ENCODE assay signal across 8 mouse cellular contexts in the genomic region with DNA sequence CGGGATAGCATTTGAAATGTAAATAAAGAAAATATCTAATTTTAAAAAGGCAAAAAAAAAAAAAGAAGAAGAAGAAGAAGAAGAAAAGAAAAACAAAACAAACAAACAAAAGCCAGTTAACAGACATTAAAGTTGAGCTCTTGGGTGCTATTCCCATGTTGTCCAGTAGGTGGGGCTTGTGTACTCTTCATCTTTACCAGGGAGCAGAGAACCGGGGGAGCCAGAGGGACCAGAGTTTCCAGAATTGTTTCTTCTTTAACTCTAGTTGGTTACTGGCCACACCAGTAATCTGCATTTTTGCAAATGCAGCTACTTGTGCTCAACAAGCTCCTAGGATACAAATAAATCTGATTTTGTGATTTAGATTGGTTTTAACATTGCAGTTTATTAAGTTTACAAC.
DNase-seq lines count a peak whose midpoint lies in the region; ATAC-seq and TF ChIP-seq lines count a peak whose summit lies in the region.

No protein-coding gene starts in this region.

- ATAC-seq in CD4-positive, CD25-positive, alpha-beta regulatory T cell, adult 4 months = peak; percentile 56
- peak; percentile 52 for ATAC-seq in lung, embryonic 14.5 days (ENCODE audit: insufficient read depth)
- ATAC-seq in inflammation-experienced regulatory T-cells, adult 6 months = no peak

- H3K27me3 ChIP-seq in lung, embryonic 14.5 days (ENCODE audit: insufficient read depth, low read length) = no peaks in the 10 kb centered on the region

- 14% methylated on average over 2 of the region's 2 CpGs for WGBS in lung, embryonic 14.5 days

- H3K4me2 ChIP-seq in lung, embryonic 14.5 days = no peak overlapping the region

- no peaks in the 10 kb centered on the region for H3K4me1 ChIP-seq in lung, embryonic 14.5 days (ENCODE audit: insufficient read depth)

- H3K27ac ChIP-seq in lung, embryonic 14.5 days (ENCODE audit: low read depth) = no peak overlapping the region

- peak; percentile 89 for TF ChIP-seq CTCF in lung, embryonic 14.5 days (IDR thresholded peaks at IDR 0.05; ENCODE audit: low read depth)

- no peaks in the 10 kb centered on the region for H3K9me3 ChIP-seq in lung, embryonic 14.5 days (ENCODE audit: low read depth, low read length)

- H3K36me3 ChIP-seq in lung, embryonic 14.5 days (ENCODE audit: insufficient read depth) = no peaks in the 10 kb centered on the region

- DNase-seq in T-cell, adult 2 months (ENCODE audit: low spot score) = peak; percentile 14
- DNase-seq in cerebellum, postnatal 14 days = peak; percentile 74 to 75
- DNase-seq in gastrocnemius, postnatal 10 days = peak; percentile 50
- DNase-seq in kidney, postnatal 25 days = peak; percentile 52 to 64
- DNase-seq in lung, embryonic 14.5 days = peak; percentile 94
- DNase-seq in right cerebral cortex, postnatal 25 days = peak; percentile 12

- no peak overlapping the region for H3K4me3 ChIP-seq in lung, embryonic 14.5 days (ENCODE audit: low read depth, low read length)

- no peak overlapping the region for H3K9ac ChIP-seq in lung, embryonic 14.5 days

Comparison
In these comparisons a context has a peak if more than half of its experiments do, and no peak if none do; other contexts are left out.
1. DNase-seq: peak in every context shown above with its lines; median percentile 94 in lung, embryonic 14.5 days; 74 in cerebellum, postnatal 14 days; 58 in kidney, postnatal 25 days; 50 in gastrocnemius, postnatal 10 days; 14 in T-cell, adult 2 months; 12 in right cerebral cortex, postnatal 25 days.